Mouse (Mus musculus): ENCODE measurements around the gene Efcab11. TPM values are rescaled to one million over a fixed set of nuclear protein-coding genes. Genes with fewer than 3 reads are reported as not detected.

The Efcab11 gene
- total and polyA plus RNA-seq, 3 experiments, result 5.8 to 19.9 (median 8.0) TPM

DNA sequence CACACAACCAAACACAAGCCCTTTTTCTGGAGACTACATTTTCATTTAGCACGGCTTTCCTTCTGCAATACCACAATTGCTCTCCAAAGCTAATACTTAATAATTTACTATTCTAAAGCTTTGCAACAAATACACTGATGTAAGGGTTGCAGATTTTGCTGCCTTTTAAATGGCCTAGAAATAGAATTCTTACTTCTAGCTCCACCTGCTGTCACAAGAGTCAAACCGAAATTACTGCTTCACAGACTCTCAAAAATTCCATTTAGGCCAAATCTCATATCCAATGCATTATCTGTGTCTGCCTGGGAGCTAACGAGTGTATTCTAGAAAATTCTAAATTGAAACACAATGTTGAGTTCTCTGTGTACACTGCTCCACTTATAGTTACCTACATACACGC is 23.3 kb downstream of the Efcab11 start:
- Histone ChIP-seq H3K9me3 (replicated peaks) (no peaks in the 10 kb centered on the region), H3K4me3 (ENCODE audit: low read depth, low read length) (no peak overlapping the region), H3K27me3 (ENCODE audit: insufficient read depth, low read length) (peaks cover 8% of the 10 kb centered on the region; the same call in 1 of the 2 replicates), H3K4me1 (ENCODE audit: insufficient read depth, low read depth, low read length) (no peaks in the 10 kb centered on the region), H3K36me3 (replicated peaks) (no peaks in the 10 kb centered on the region)
- TF ChIP-seq POLR2AphosphoS5 (IDR thresholded peaks at IDR 0.05; ENCODE audit: insufficient replicate concordance, low read depth, low read length), result no peak
- ATAC-seq (ENCODE audit: extremely low read depth, insufficient number of reproducible peaks, low FRiP score, poor library complexity, severe bottlenecking) (no peak), DNase-seq (ENCODE audit: low spot score) (no peak)

GRCm38 (mm10) chr12:99859391-99860100 is 24.7 kb downstream of the Efcab11 start:
- no peaks in the 10 kb centered on the region for H3K9me3 ChIP-seq (replicated peaks)
- ATAC-seq (ENCODE audit: extremely low read depth, insufficient number of reproducible peaks, low FRiP score, poor library complexity, severe bottlenecking), result no peak
- no peak for TF ChIP-seq GATA2 (IDR thresholded peaks at IDR 0.05; ENCODE audit: borderline replicate concordance, low read depth, low read length)
- no peak for TF ChIP-seq TAL1 (conservative IDR thresholded peaks at IDR 0.05; ENCODE audit: low read depth, low read length)
- TF ChIP-seq POLR2AphosphoS5 (IDR thresholded peaks at IDR 0.05; ENCODE audit: insufficient replicate concordance, low read depth, low read length), result no peak
- no peak for TF ChIP-seq GATA1 (IDR thresholded peaks at IDR 0.05; ENCODE audit: borderline replicate concordance, low read length)
- no peak for TF ChIP-seq CTCF (IDR thresholded peaks at IDR 0.05; ENCODE audit: low read depth, low read length)
- no peaks in the 10 kb centered on the region for H3K4me1 ChIP-seq (ENCODE audit: insufficient read depth, low read depth, low read length)
- no peaks in the 10 kb centered on the region for H3K36me3 ChIP-seq (replicated peaks)
- H3K27me3 ChIP-seq (ENCODE audit: insufficient read depth, low read length), result peaks cover 8% of the 10 kb centered on the region; the same call in 1 of the 2 replicates
- DNase-seq (ENCODE audit: low spot score), result no peak
- no peak overlapping the region for H3K4me3 ChIP-seq (ENCODE audit: low read depth, low read length)

DNA sequence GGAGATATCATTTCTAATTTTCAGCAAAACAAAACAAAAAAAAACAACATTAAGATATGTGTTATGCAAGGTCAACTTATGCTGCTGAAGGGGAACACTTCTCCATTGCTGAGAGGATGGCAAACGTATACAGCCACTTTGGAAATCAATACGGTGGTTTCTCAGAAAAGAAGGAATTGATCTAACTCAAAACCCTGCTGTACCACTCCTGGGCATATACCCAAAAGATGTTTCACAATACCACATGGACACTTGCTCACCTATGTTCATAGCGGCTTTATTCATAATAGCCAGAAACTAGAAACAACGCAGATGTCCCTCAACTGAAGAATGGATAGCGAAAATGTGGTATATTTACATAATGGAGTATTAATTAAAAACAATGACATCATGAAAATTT is 25.6 kb downstream of the Efcab11 start:
- ATAC-seq (ENCODE audit: extremely low read depth, insufficient number of reproducible peaks, low FRiP score, poor library complexity, severe bottlenecking), result no peak
- Histone ChIP-seq H3K4me3 (ENCODE audit: low read depth, low read length) (no peak overlapping the region), H3K4me1 (ENCODE audit: insufficient read depth, low read depth, low read length) (no peaks in the 10 kb centered on the region), H3K36me3 (replicated peaks) (no peaks in the 10 kb centered on the region), H3K9me3 (replicated peaks) (no peaks in the 10 kb centered on the region), H3K27me3 (ENCODE audit: insufficient read depth, low read length) (peaks cover 8% of the 10 kb centered on the region; the same call in 1 of the 2 replicates)
- TF ChIP-seq CTCF (IDR thresholded peaks at IDR 0.05; ENCODE audit: low read depth, low read length) (no peak), POLR2AphosphoS5 (IDR thresholded peaks at IDR 0.05; ENCODE audit: insufficient replicate concordance, low read depth, low read length) (no peak), GATA2 (IDR thresholded peaks at IDR 0.05; ENCODE audit: borderline replicate concordance, low read depth, low read length) (no peak), TAL1 (conservative IDR thresholded peaks at IDR 0.05; ENCODE audit: low read depth, low read length) (no peak), GATA1 (IDR thresholded peaks at IDR 0.05; ENCODE audit: borderline replicate concordance, low read length) (no peak)
- no peak for DNase-seq (ENCODE audit: low spot score)

DNA sequence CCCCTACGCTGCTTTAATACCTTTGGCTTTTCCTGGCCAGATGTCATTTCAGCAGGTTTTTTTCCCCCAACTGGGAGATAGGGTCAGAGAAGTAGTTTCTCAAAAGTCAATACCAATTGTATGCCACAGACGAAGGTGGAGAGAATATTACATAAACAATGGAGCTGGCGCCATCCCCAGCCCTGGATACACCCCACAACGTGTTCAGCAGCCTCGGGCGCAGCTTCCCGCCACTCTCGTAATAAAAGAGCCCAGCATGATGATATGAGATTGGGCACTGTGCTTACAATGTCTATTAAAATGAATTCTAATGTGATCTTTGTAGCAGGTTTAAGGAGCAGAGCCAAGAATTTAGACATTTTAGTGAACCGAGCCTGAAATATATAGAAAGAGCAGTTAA is 28.2 kb downstream of the Efcab11 start:
- Histone ChIP-seq H3K36me3 (replicated peaks) (no peaks in the 10 kb centered on the region), H3K4me1 (ENCODE audit: insufficient read depth, low read depth, low read length) (no peaks in the 10 kb centered on the region), H3K4me3 (ENCODE audit: low read depth, low read length) (no peak overlapping the region), H3K9me3 (replicated peaks) (no peaks in the 10 kb centered on the region), H3K27me3 (ENCODE audit: insufficient read depth, low read length) (no peaks in the 10 kb centered on the region)
- TF ChIP-seq GATA2 (IDR thresholded peaks at IDR 0.05; ENCODE audit: borderline replicate concordance, low read depth, low read length) (no peak), POLR2AphosphoS5 (IDR thresholded peaks at IDR 0.05; ENCODE audit: insufficient replicate concordance, low read depth, low read length) (no peak), GATA1 (IDR thresholded peaks at IDR 0.05; ENCODE audit: borderline replicate concordance, low read length) (no peak), CTCF (IDR thresholded peaks at IDR 0.05; ENCODE audit: low read depth, low read length) (no peak), TAL1 (conservative IDR thresholded peaks at IDR 0.05; ENCODE audit: low read depth, low read length) (no peak)
- no peak for DNase-seq (ENCODE audit: low spot score)
- ATAC-seq (ENCODE audit: extremely low read depth, insufficient number of reproducible peaks, low FRiP score, poor library complexity, severe bottlenecking), result no peak

DNA sequence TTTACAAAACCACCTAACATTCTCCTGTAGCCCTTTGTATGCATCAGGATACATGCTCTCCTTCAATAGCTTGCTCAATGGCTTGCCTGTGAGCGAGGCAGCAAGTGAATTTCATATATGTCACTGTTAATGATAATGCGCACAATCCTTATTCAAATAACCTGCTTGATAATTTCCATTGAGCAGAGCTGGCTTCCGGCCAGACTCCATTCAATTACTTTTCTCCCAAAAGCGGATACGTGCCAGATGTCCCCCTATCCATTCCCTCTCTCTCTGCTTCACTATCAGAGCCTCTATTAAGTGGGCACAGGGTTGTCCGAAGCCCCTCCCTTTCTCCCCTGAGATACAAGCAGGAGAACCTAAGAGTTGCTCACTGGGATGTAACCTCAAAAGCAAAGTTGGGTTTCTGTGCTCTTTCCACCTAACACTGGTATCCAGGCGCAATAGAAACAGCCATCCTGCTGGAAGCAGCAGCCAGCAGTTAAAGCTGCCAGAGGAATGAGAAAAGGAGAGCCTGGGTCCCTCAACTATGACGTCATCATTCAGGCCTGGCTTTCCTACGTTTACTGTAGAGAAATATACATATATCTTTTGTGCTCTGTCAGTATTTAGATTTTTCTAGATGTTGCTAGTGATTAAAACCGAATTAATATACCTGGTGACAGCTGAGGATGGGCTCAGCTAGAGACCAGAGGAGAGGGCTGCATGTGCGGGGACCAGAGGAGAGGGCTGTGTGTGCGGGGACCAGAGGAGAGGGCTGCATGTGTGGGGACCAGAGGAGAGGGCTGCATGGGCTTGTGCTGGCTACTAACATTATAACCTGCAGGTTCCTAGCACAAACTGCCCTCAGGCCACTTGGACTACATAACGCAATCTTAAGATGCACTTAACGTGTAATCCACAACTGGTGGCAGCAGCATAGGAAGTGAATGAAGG is 30.6 kb downstream of the Efcab11 start:
- Histone ChIP-seq H3K4me3 (ENCODE audit: low read depth, low read length) (no peak overlapping the region), H3K36me3 (replicated peaks) (no peaks in the 10 kb centered on the region), H3K4me1 (ENCODE audit: insufficient read depth, low read depth, low read length) (no peaks in the 10 kb centered on the region), H3K27me3 (ENCODE audit: insufficient read depth, low read length) (no peaks in the 10 kb centered on the region), H3K9me3 (replicated peaks) (no peaks in the 10 kb centered on the region)
- ATAC-seq (ENCODE audit: extremely low read depth, insufficient number of reproducible peaks, low FRiP score, poor library complexity, severe bottlenecking), result no peak
- DNase-seq (ENCODE audit: low spot score), result no peak
- no peak for TF ChIP-seq GATA1 (IDR thresholded peaks at IDR 0.05; ENCODE audit: borderline replicate concordance, low read length)
- TF ChIP-seq TAL1 (conservative IDR thresholded peaks at IDR 0.05; ENCODE audit: low read depth, low read length), result no peak
- TF ChIP-seq GATA2 (IDR thresholded peaks at IDR 0.05; ENCODE audit: borderline replicate concordance, low read depth, low read length), result no peak
- no peak for TF ChIP-seq POLR2AphosphoS5 (IDR thresholded peaks at IDR 0.05; ENCODE audit: insufficient replicate concordance, low read depth, low read length)
- no peak for TF ChIP-seq CTCF (IDR thresholded peaks at IDR 0.05; ENCODE audit: low read depth, low read length)

- no peak overlapping the region for H3K4me3 ChIP-seq (ENCODE audit: low read depth, low read length)
- H3K36me3 ChIP-seq (replicated peaks), result no peaks in the 10 kb centered on the region
- TF ChIP-seq GATA1 (IDR thresholded peaks at IDR 0.05; ENCODE audit: borderline replicate concordance, low read length) (no peak), TAL1 (conservative IDR thresholded peaks at IDR 0.05; ENCODE audit: low read depth, low read length) (no peak), GATA2 (IDR thresholded peaks at IDR 0.05; ENCODE audit: borderline replicate concordance, low read depth, low read length) (no peak), CTCF (IDR thresholded peaks at IDR 0.05; ENCODE audit: low read depth, low read length) (no peak), POLR2AphosphoS5 (IDR thresholded peaks at IDR 0.05; ENCODE audit: insufficient replicate concordance, low read depth, low read length) (no peak)
- H3K27me3 ChIP-seq (ENCODE audit: insufficient read depth, low read length), result no peaks in the 10 kb centered on the region
- no peak for DNase-seq (ENCODE audit: low spot score)
- H3K4me1 ChIP-seq (ENCODE audit: insufficient read depth, low read depth, low read length), result no peaks in the 10 kb centered on the region
- ATAC-seq (ENCODE audit: extremely low read depth, insufficient number of reproducible peaks, low FRiP score, poor library complexity, severe bottlenecking), result 0 out of 2 replicates have a peak, but pooled peaks have one; percentile 22
- no peaks in the 10 kb centered on the region for H3K9me3 ChIP-seq (replicated peaks)
Measured at GRCm38 (mm10) chr12:99849996-99850395, 34.2 kb downstream of the Efcab11 start.
